Mouse (Mus musculus): Measurements from ENCODE around the gene 1700069L16Rik.

- TF ChIP-seq CTCF (IDR thresholded peaks at IDR 0.05; ENCODE audit: insufficient read depth, low read depth, low read length) (no peak), POLR2A (IDR thresholded peaks at IDR 0.05; ENCODE audit: insufficient read depth, low read depth, low read length) (peak; percentile 78)
Observed at GRCm38 (mm10) chr5:113772450-113772895, 47.9 kb upstream of the 1700069L16Rik start, which contains the start of the genes Sart3 and Iscu.

Measured in olfactory bulb, adult 2 months (tissue).